Mouse (Mus musculus): Measurements from ENCODE around the gene Mrc2. TPM values are rescaled to one million over a fixed set of nuclear protein-coding genes. Genes with fewer than 3 reads are reported as not detected.

Gene Mrc2
- total RNA-seq, 2 experiments from 2014 or later: 4.1 to 5.7 TPM

- H3K27ac ChIP-seq: peak overlapping the region; percentile 32; the same call in 1 of the 2 replicates
- no peak for DNase-seq (ENCODE audit: low spot score in 2 of 2)
Measured at GRCm38 (mm10) chr11:105312972-105313632, 20.7 kb downstream of the Mrc2 start.

DNA sequence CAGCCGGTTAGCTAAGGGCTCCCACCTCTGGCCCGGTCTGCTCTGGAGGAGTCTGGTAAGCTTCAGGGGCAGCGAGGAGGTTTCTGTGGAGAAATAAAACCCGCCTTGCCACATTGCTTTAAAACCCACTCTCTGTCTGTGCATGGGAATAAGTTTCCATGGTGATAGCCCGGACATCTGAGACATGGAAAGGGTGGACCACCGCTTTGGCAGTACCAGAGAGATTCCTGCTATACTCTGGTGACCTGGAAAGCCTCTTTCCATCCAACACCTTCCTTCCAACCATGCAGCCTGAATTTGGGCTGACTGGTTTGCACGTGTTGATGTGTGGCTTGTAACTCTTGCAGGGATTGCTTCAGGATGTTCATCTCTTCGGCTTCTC is 21.2 kb downstream of the Mrc2 start:
- Histone ChIP-seq H3K27ac (peak overlapping the region; percentile 32; the same call in 1 of the 2 replicates), H3K4me3 (no peak overlapping the region)
- no peak for TF ChIP-seq CTCF (conservative IDR thresholded peaks at IDR 0.05)
- no peak for DNase-seq (ENCODE audit: low spot score in 2 of 2)

More at GRCm38 (mm10) chr11:105312972-105313632, 20.7 kb downstream of the Mrc2 start:
- H3K4me3 ChIP-seq: no peak overlapping the region
- TF ChIP-seq CTCF (conservative IDR thresholded peaks at IDR 0.05): no peak

DNA sequence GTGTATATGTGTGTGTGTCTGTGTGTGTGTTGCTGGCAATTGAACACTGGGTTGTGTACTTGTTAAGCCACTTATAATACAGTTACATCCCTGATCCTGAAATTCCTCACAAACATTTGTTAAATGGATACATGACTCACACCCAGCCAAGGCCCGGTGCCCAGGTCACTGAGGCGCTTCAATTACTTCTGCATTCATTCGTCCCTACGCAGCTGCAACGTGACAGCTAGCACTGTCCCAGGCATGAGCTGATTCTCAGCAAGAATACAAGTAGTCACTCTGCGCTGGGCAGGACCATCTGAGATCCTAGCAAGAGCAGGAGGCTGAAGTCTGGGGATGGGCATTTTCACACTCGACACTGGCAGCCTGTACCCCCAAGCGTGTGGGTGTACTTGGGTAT is 22.9 kb downstream of the Mrc2 start:
- TF ChIP-seq CTCF (conservative IDR thresholded peaks at IDR 0.05): no peak
- DNase-seq (ENCODE audit: low spot score in 2 of 2): no peak

DNA sequence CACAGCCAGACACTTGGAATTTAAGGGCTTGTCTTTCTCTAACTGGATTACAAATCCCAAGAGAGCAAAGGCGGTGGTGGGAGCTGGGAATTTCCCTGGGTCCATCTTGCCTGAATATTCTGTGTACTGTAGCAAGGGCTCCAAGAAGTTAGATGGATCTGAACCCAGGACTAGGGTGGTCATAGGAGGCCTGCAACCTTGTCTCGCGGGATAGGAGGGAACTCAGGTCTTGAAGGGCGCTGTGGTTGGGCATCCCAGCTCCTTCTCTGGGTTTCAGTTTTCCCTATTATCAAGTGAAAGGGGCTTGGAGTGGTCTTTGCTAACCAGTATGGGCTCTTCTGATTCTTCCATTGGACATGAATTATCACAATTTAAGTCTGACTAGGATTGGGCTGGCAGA is 23.7 kb downstream of the Mrc2 start:
- DNase-seq (ENCODE audit: low spot score in 2 of 2): no peak
- TF ChIP-seq CTCF (conservative IDR thresholded peaks at IDR 0.05): no peak
- Histone ChIP-seq H3K4me3 (no peak overlapping the region), H3K27ac (no peak overlapping the region)

More for the DNA sequence above, 22.9 kb downstream of the Mrc2 start:
- no peak overlapping the region for H3K27ac ChIP-seq
- H3K4me3 ChIP-seq: no peak overlapping the region

DNA sequence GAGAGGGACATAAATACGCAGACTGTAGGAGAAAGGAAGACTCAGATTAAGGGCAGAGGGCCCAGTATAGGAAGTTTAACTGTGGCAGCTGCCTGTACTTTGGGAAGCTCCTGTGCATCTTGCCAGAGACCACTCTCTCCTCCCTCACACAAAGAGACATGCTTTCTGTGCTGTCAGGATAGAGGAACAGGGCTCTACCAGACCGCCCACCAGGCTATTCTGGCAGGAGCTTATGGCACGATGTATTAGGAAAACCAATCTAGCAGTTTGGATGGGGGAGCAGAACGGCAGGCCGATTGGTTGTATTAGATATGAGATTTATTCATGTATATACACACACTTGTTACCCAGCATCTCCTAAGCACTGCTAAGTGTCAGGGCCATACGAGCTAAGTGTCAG is 25.3 kb downstream of the Mrc2 start:
- no peak overlapping the region for H3K4me3 ChIP-seq
- DNase-seq (ENCODE audit: low spot score in 2 of 2): peak in 1 of 2 experiments; percentile 22
- no peak for TF ChIP-seq CTCF (conservative IDR thresholded peaks at IDR 0.05)
- H3K27ac ChIP-seq: no peak overlapping the region

GRCm38 (mm10) chr11:105321090-105321489 is 28.6 kb downstream of the Mrc2 start:
- Histone ChIP-seq H3K27ac (no peak overlapping the region), H3K4me3 (no peak overlapping the region)
- TF ChIP-seq CTCF (conservative IDR thresholded peaks at IDR 0.05): no peak
- DNase-seq (ENCODE audit: low spot score in 2 of 2): no peak

DNA sequence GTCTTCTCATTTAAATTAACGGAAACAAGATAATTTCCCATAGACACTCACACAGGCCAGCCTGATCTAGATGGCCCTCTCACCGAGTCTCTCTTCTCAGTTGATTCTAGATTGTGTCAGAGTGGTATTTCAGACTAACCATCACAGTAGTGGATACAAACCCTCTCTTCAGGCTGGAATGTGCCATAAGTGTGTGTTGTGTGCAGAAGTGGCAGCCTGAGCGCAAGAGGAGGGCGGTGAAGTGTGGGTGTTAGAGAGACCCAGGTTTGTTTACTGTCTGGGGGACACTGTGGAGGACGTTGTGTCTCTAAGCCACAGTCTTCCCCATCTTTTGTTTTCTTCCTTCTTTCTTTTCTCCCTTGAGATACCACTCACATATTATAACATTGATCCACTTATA is 31.1 kb downstream of the Mrc2 start:
- TF ChIP-seq CTCF (conservative IDR thresholded peaks at IDR 0.05): no peak
- DNase-seq (ENCODE audit: low spot score in 2 of 2): no peak
- Histone ChIP-seq H3K4me3 (no peak overlapping the region), H3K27ac (no peak overlapping the region)

DNA sequence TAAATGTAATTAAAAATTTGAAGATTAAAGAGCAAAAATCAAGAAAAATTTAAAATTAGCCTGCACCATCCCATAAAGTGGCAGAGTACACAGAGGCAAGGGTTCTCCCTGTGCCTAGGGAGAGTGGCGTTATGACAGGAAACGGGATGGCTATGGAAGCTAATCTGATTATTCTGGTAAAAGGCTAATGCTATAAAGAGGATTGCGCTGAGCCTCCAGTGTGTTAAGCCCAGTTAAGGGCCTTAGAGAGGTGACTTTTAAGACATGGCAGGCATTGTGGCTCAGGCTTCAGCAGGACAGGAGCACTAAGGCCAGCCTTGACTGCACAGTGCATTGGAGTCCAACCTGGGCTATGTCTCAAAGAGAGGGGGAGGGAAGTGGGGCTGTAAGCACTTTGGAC is 34.7 kb downstream of the Mrc2 start:
- Histone ChIP-seq H3K27ac (no peak overlapping the region), H3K4me3 (no peak overlapping the region)
- no peak for TF ChIP-seq CTCF (conservative IDR thresholded peaks at IDR 0.05)
- no peak for DNase-seq (ENCODE audit: low spot score in 2 of 2)

- TF ChIP-seq CTCF (conservative IDR thresholded peaks at IDR 0.05): no peak
Measured at GRCm38 (mm10) chr11:105329962-105330361, 37.5 kb downstream of the Mrc2 start.

GRCm38 (mm10) chr11:105331129-105331528 is 38.7 kb downstream of the Mrc2 start:
- H3K27ac ChIP-seq: no peak overlapping the region
- TF ChIP-seq CTCF (conservative IDR thresholded peaks at IDR 0.05): no peak
- DNase-seq (ENCODE audit: low spot score in 2 of 2): no peak
- H3K4me3 ChIP-seq: no peak overlapping the region

More at GRCm38 (mm10) chr11:105329962-105330361, 37.5 kb downstream of the Mrc2 start:
- no peak overlapping the region for H3K27ac ChIP-seq
- DNase-seq (ENCODE audit: low spot score in 2 of 2): no peak
- no peak overlapping the region for H3K4me3 ChIP-seq

GRCm38 (mm10) chr11:105331732-105332131 is 39.3 kb downstream of the Mrc2 start:
- Histone ChIP-seq H3K27ac (no peak overlapping the region), H3K4me3 (no peak overlapping the region)
- no peak for TF ChIP-seq CTCF (conservative IDR thresholded peaks at IDR 0.05)
- no peak for DNase-seq (ENCODE audit: low spot score in 2 of 2)

- Histone ChIP-seq H3K4me3 (no peak overlapping the region), H3K27ac (no peak overlapping the region)
- peak; percentile 27 to 67 for DNase-seq (ENCODE audit: low spot score in 2 of 2)
- TF ChIP-seq CTCF (conservative IDR thresholded peaks at IDR 0.05): peak; percentile 75
Measured at GRCm38 (mm10) chr11:105332468-105332867, 40.0 kb downstream of the Mrc2 start.

GRCm38 (mm10) chr11:105333867-105334670 is 41.6 kb downstream of the Mrc2 start:
- H3K4me3 ChIP-seq: no peak overlapping the region
- no peak overlapping the region for H3K27ac ChIP-seq
- no peak for DNase-seq (ENCODE audit: low spot score in 2 of 2)
- no peak for TF ChIP-seq CTCF (conservative IDR thresholded peaks at IDR 0.05)
